ENCODE assay signal across 28 mouse cellular contexts in the genomic region with DNA sequence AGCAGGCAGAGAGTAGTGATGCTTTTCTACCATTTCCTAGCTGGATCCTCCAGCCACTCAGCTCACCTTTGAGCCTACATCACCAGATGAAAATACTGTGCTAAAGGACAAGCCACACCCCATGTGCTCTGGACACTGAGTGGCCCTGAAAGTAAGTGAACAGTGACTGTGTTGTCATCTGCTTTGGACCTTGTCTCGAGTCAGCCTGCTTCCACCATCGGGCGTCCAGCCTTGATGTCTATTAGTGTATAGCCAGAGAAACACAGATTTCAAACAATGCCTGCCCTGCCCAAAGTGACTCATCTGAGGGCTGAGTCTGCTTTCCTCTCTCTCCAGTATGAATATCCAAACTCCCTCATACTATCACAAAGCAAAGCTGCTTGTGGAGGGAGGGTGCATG. TPM values are rescaled to one million over a fixed set of nuclear protein-coding genes. Genes with fewer than 3 reads are reported as not detected.
DNase-seq lines count a peak whose midpoint lies in the region; ATAC-seq and TF ChIP-seq lines count a peak whose summit lies in the region.
"Had no signal": no experiment of that assay in that cellular context is flagged by ENCODE, and none has a peak within 500 bp of the region (broad histone marks: within the 10 kb centered on the region; RNA-seq: fewer than 3 reads in every experiment).

No protein-coding gene starts in this region.

- no peak for TF ChIP-seq CTCF in intestine, postnatal 0 days (IDR thresholded peaks at IDR 0.05; ENCODE audit: low read depth)

- no peak overlapping the region for H3K27ac ChIP-seq in intestine, postnatal 0 days (ENCODE audit: low read depth, low read length)
- no peak overlapping the region for H3K27ac ChIP-seq in intestine, embryonic 16.5 days (ENCODE audit: low read length)
- H3K27ac ChIP-seq: embryonic facial prominence, embryonic 12.5 days; left cerebral cortex, adult 2 months; limb, embryonic 12.5 days; liver, embryonic 13.5 days; macrophage; midbrain, embryonic 10.5 days; midbrain, embryonic 15.5 days had no signal

- ATAC-seq in intestine, postnatal 0 days, result peak; percentile 64
- no peak for ATAC-seq in intestine, embryonic 16.5 days
- ATAC-seq: forebrain, embryonic 16.5 days; hindbrain, embryonic 16.5 days; midbrain, embryonic 15.5 days had no signal

- no peak overlapping the region for H3K4me2 ChIP-seq in intestine, postnatal 0 days (replicated peaks; ENCODE audit: low read depth)
- no peak overlapping the region for H3K4me2 ChIP-seq in intestine, embryonic 16.5 days (ENCODE audit: low read depth, low read length)
- H3K4me2 ChIP-seq in myocyte (ENCODE audit: low read depth), result peak overlapping the region; percentile 97
- H3K4me2 ChIP-seq: embryonic facial prominence, embryonic 12.5 days; limb, embryonic 12.5 days; liver, embryonic 13.5 days; midbrain, embryonic 15.5 days had no signal

- H3K79me2 ChIP-seq in myocyte (ENCODE audit: control insufficient read depth, insufficient read depth), result peaks cover 16% of the 10 kb centered on the region

- 69% methylated on average over 3 of the region's 3 CpGs for WGBS in intestine, postnatal 0 days
- 63% methylated on average over 3 of the region's 3 CpGs for WGBS in intestine, embryonic 16.5 days

- no peak overlapping the region for H3K4me3 ChIP-seq in intestine, postnatal 0 days (ENCODE audit: low read depth, low read length)
- H3K4me3 ChIP-seq in intestine, embryonic 16.5 days (ENCODE audit: low read length), result no peak overlapping the region
- H3K4me3 ChIP-seq in myocyte, result peak overlapping the region; percentile 94
- H3K4me3 ChIP-seq: embryonic facial prominence, embryonic 12.5 days; erythroblast, embryonic 14.5 days; left cerebral cortex, adult 2 months; limb, embryonic 12.5 days; liver, embryonic 13.5 days; midbrain, embryonic 10.5 days; midbrain, embryonic 15.5 days had no signal

- peak; percentile 67 for DNase-seq in 3T3-L1 (ENCODE audit: low read depth, low spot score)
- DNase-seq in MN1 (ENCODE audit: low spot score), result peak; percentile 24
- no peak for DNase-seq in layer of hippocampus, adult 9-10 months (ENCODE audit: low spot score)
- DNase-seq: adrenal gland, postnatal 25 days; cerebellum, adult 11-12 months; cerebellum, adult 9-11 months; embryo, embryonic 11 days; gastrocnemius, postnatal 10 days; kidney, adult 8-10 months; kidney, postnatal 10 days; liver, embryonic 13.5 days; lung, adult 2 months; lung, postnatal 10 days; right cerebral cortex, adult 18-20 months; spleen, adult 18-20 months had no signal

- TF ChIP-seq POLR2A in myocyte (IDR thresholded peaks at IDR 0.05; ENCODE audit: insufficient read length, low read depth), result peak; percentile 44

- peaks cover 3% of the 10 kb centered on the region; the same call in 1 of the 2 replicates for H3K4me1 ChIP-seq in intestine, postnatal 0 days (replicated peaks; ENCODE audit: control insufficient read depth, insufficient read depth, low read length)
- peaks cover 4% of the 10 kb centered on the region; the same call in 1 of the 2 replicates for H3K4me1 ChIP-seq in intestine, embryonic 16.5 days (ENCODE audit: control insufficient read depth, insufficient read depth, low read length)

- H3ac ChIP-seq in myocyte (ENCODE audit: control insufficient read depth, insufficient read length), result no peak overlapping the region

- no peaks in the 10 kb centered on the region; the same call in 1 of the 2 replicates for H3K36me3 ChIP-seq in intestine, postnatal 0 days (ENCODE audit: control insufficient read depth, insufficient read depth)
- H3K36me3 ChIP-seq in intestine, embryonic 16.5 days (ENCODE audit: control insufficient read depth, insufficient read depth, low read length), result no peaks in the 10 kb centered on the region
- H3K36me3 ChIP-seq in myocyte (ENCODE audit: control insufficient read depth, insufficient read depth), result no peaks in the 10 kb centered on the region

- H3K27me3 ChIP-seq in intestine, postnatal 0 days (replicated peaks; ENCODE audit: control insufficient read depth, insufficient read depth, low read length), result no peaks in the 10 kb centered on the region
- no peaks in the 10 kb centered on the region for H3K27me3 ChIP-seq in intestine, embryonic 16.5 days (replicated peaks; ENCODE audit: control insufficient read depth, insufficient read depth, low read length)
- no peaks in the 10 kb centered on the region for H3K27me3 ChIP-seq in myocyte (ENCODE audit: control insufficient read depth, insufficient read depth, insufficient read length)
- H3K27me3 ChIP-seq: embryonic facial prominence, embryonic 12.5 days; limb, embryonic 12.5 days; midbrain, embryonic 15.5 days had no signal

- H3K9ac ChIP-seq in intestine, postnatal 0 days (ENCODE audit: low read depth, low read length), result no peak overlapping the region
- no peak overlapping the region for H3K9ac ChIP-seq in intestine, embryonic 16.5 days (ENCODE audit: low read depth, low read length)
- H3K9ac ChIP-seq: embryonic facial prominence, embryonic 12.5 days; limb, embryonic 12.5 days; liver, embryonic 13.5 days; midbrain, embryonic 15.5 days had no signal

- H3K9me3 ChIP-seq in intestine, postnatal 0 days (ENCODE audit: control insufficient read depth), result no peaks in the 10 kb centered on the region
- no peaks in the 10 kb centered on the region for H3K9me3 ChIP-seq in intestine, embryonic 16.5 days (ENCODE audit: control insufficient read depth, low read length)
- H3K9me3 ChIP-seq: embryonic facial prominence, embryonic 12.5 days; G1E; limb, embryonic 12.5 days; liver, embryonic 13.5 days; midbrain, embryonic 10.5 days; midbrain, embryonic 15.5 days had no signal

TF ChIP-seq in myocyte, 11 proteins besides CTCF, POLR2A, EP300 and RAD21:
- no peak for TF ChIP-seq MYOD1 (IDR thresholded peaks at IDR 0.05; ENCODE audit: control insufficient read depth in 1 of 3, insufficient read length in 2 of 3, low read depth in 2 of 3)
- TF ChIP-seq TCF3 (IDR thresholded peaks at IDR 0.05; ENCODE audit: insufficient read length, low read depth), result no peak
- TF ChIP-seq E2F4 (IDR thresholded peaks at IDR 0.05; ENCODE audit: insufficient read depth), result no peak
- TF ChIP-seq SRF (IDR thresholded peaks at IDR 0.05; ENCODE audit: control insufficient read depth, insufficient read length, low read depth), result no peak
- TF ChIP-seq USF1 (IDR thresholded peaks at IDR 0.05; ENCODE audit: low read depth), result no peak
- TF ChIP-seq REST (IDR thresholded peaks at IDR 0.05; ENCODE audit: insufficient read depth, insufficient read length), result no peak
- TF ChIP-seq MYOG (IDR thresholded peaks at IDR 0.05; ENCODE audit: control insufficient read depth in 1 of 3, insufficient read depth in 1 of 3, insufficient read length in 2 of 3, low read depth in 2 of 3), result no peak
- no peak for TF ChIP-seq MAX (IDR thresholded peaks at IDR 0.05; ENCODE audit: low read depth)
TF ChIP-seq in myocyte: peak in this region for 0.

RNA-seq across cellular contexts. Expression of a gene that starts 2.0 kb away (rescaled TPM):
- 218 and 292 TPM in 2 replicates for polyA plus RNA-seq in intestine, postnatal 0 days (2015; fragmentation: Nextera tagmentation; extraction: Ambion mirVana)
- 149 and 162 TPM in 2 replicates for polyA plus RNA-seq in intestine, embryonic 16.5 days (2015; fragmentation: Nextera tagmentation; extraction: Ambion mirVana)
- polyA plus RNA-seq in myocyte (2012; fragmentation: generic; extraction: Trizol), result 550 TPM

RNA-seq across cellular contexts. Expression of a gene that starts 42.4 kb away (rescaled TPM):
- polyA plus RNA-seq in intestine, postnatal 0 days (2015; fragmentation: Nextera tagmentation; extraction: Ambion mirVana), result 51.5 and 58.2 TPM in 2 replicates
- polyA plus RNA-seq in intestine, embryonic 16.5 days (2015; fragmentation: Nextera tagmentation; extraction: Ambion mirVana), result 74.7 and 86.3 TPM in 2 replicates
- polyA plus RNA-seq in myocyte (2012; fragmentation: generic; extraction: Trizol), result 27.7 TPM

RNA-seq across cellular contexts. Expression of a gene that starts 50.5 kb away (rescaled TPM):
- 14.1 and 15.4 TPM in 2 replicates for polyA plus RNA-seq in intestine, postnatal 0 days (2015; fragmentation: Nextera tagmentation; extraction: Ambion mirVana)
- polyA plus RNA-seq in intestine, embryonic 16.5 days (2015; fragmentation: Nextera tagmentation; extraction: Ambion mirVana), result 30.4 and 36.0 TPM in 2 replicates
- 438 TPM for polyA plus RNA-seq in myocyte (2012; fragmentation: generic; extraction: Trizol)

Comparison
In these comparisons a context has a peak if more than half of its experiments do, and no peak if none do; other contexts are left out.
1. RNA of a gene that starts 50.5 kb away (polyA plus RNA-seq): 438 TPM in myocyte (single experiment); 30.4 to 36.0 TPM in intestine, embryonic 16.5 days and 14.1 to 15.4 TPM in intestine, postnatal 0 days; every median in the first group is over 10 times any median in the second.